Mouse (Mus musculus) adrenal gland, adult 18-20 months (tissue): ENCODE data around the gene Zfp213. TPM values are rescaled to one million over a fixed set of nuclear protein-coding genes. Genes with fewer than 3 reads are reported as not detected.

ENCODE experiments used
- DNase-seq, 2 experiments: peaks; one replicate each; pipeline ENCODE4 v3.0.0; 2021 to 2022; ENCODE audit warnings: low spot score in 2 of 2
- total RNA-seq, 2 experiments: library from RNA; stranded (reverse); gene quantifications; 1 replicate in 1 of 2; 2 replicates in 1 of 2; pipeline ENCODE4 v1.2.3; 2021

The Zfp213 gene
- total RNA-seq, 2 experiments from 2014 or later: 11.0 to 12.3 TPM

- no peak for DNase-seq
These were observed 12.0 kb upstream of the Zfp213 start for GRCm38 (mm10) chr17:23575951-23576552.

- DNase-seq: no peak
These were observed 10.1 kb upstream of the Zfp213 start for GRCm38 (mm10) chr17:23574130-23574529.

- DNase-seq: no peak
These were observed 8.0 kb upstream of the Zfp213 start for GRCm38 (mm10) chr17:23572059-23572458.

- DNase-seq: no peak
These were observed 7.0 kb upstream of the Zfp213 start for GRCm38 (mm10) chr17:23571084-23571483.

GRCm38 (mm10) chr17:23570017-23570416 is 6.0 kb upstream of the Zfp213 start:
- DNase-seq: no peak

- no peak for DNase-seq
These were observed 4.3 kb upstream of the Zfp213 start for GRCm38 (mm10) chr17:23568370-23568769.

GRCm38 (mm10) chr17:23566787-23567186 is 2.7 kb upstream of the Zfp213 start:
- no peak for DNase-seq

GRCm38 (mm10) chr17:23564368-23564715 is 304 bp upstream of the Zfp213 start:
- DNase-seq: no peak

- DNase-seq: peak; percentile 55 to 66
These were observed 4.3 kb downstream of the Zfp213 start for GRCm38 (mm10) chr17:23559767-23560166.

- DNase-seq: no peak
These were observed 8.7 kb downstream of the Zfp213 start for GRCm38 (mm10) chr17:23555243-23555916.

- no peak for DNase-seq
These were observed 9.7 kb downstream of the Zfp213 start for GRCm38 (mm10) chr17:23554321-23554720.

- DNase-seq: peak in 1 of 2 experiments; percentile 51
These were observed 10.4 kb downstream of the Zfp213 start for GRCm38 (mm10) chr17:23553634-23554120.

GRCm38 (mm10) chr17:23552896-23553633 is 11.0 kb downstream of the Zfp213 start:
- no peak for DNase-seq

- DNase-seq: no peak
These were observed 12.1 kb downstream of the Zfp213 start for GRCm38 (mm10) chr17:23551963-23552362.

- DNase-seq: no peak
These were observed 12.6 kb downstream of the Zfp213 start for GRCm38 (mm10) chr17:23551416-23551815.

GRCm38 (mm10) chr17:23550856-23551255 is 13.2 kb downstream of the Zfp213 start:
- no peak for DNase-seq

- DNase-seq: peak; percentile 95 to 99
These were observed 13.7 kb downstream of the Zfp213 start for GRCm38 (mm10) chr17:23550188-23550791.

GRCm38 (mm10) chr17:23549441-23549840 is 14.6 kb downstream of the Zfp213 start:
- no peak for DNase-seq

GRCm38 (mm10) chr17:23548615-23549014 is 15.4 kb downstream of the Zfp213 start:
- DNase-seq: peak; percentile 94 to 97

- no peak for DNase-seq
These were observed 16.2 kb downstream of the Zfp213 start for GRCm38 (mm10) chr17:23547681-23548443.
